Mouse (Mus musculus) neural tube, embryonic 15.5 days (tissue): ENCODE data around the gene Susd4. TPM values are rescaled to one million over a fixed set of nuclear protein-coding genes. Genes with fewer than 3 reads are reported as not detected.
A peak's percentile ranks its signal among the peaks of the same experiment; 100 is the strongest.

Source experiments
- ATAC-seq: fragments of 200-750 bp; cut with Nextera tagmentation; 2 replicates; pipeline ENCODE4 v1.8.0; 2017; ENCODE audit warnings: mild to moderate bottlenecking, moderate TSS enrichment, moderate library complexity; ENCODE audit not compliant: low FRiP score
- H3K27ac ChIP-seq: fragments of 300-500 bp; sonication (generic); replicated peaks from 2 replicates; pipeline ENCODE4 v1.5.1; 2015; ENCODE audit warnings: mild to moderate bottlenecking, inconsistent platforms
- H3K27me3 ChIP-seq: fragments of 300-500 bp; sonication (generic); replicated peaks from 2 replicates; pipeline ENCODE4 v1.6.1; 2015; ENCODE audit warnings: inconsistent platforms
- H3K36me3 ChIP-seq: fragments of 300-500 bp; sonication (generic); 2 replicates; pipeline ENCODE4 v1.6.1; 2015; ENCODE audit warnings: inconsistent platforms
- H3K4me1 ChIP-seq: fragments of 300-500 bp; sonication (generic); 2 replicates; pipeline ENCODE4 v1.6.1; 2015; ENCODE audit warnings: inconsistent platforms
- H3K4me2 ChIP-seq: fragments of 300-500 bp; sonication (generic); 2 replicates; pipeline ENCODE4 v1.6.1; 2015; ENCODE audit warnings: inconsistent platforms, mild to moderate bottlenecking, moderate library complexity
- H3K4me3 ChIP-seq: fragments of 300-500 bp; sonication (generic); replicated peaks from 2 replicates; pipeline ENCODE4 v1.5.1; 2015; ENCODE audit warnings: mild to moderate bottlenecking, inconsistent platforms
- H3K9ac ChIP-seq: fragments of 300-500 bp; sonication (generic); replicated peaks from 2 replicates; pipeline ENCODE4 v1.6.1; 2015; ENCODE audit warnings: mild to moderate bottlenecking, inconsistent platforms
- H3K9me3 ChIP-seq: fragments of 300-500 bp; sonication (generic); replicated peaks from 2 replicates; pipeline ENCODE4 v1.6.1; 2016; ENCODE audit warnings: inconsistent platforms
- WGBS: fragments of 180-500 bp; shearing (Covaris S2); methylation state at CpG from one replicate; pipeline ENCODE4 v1.1.7; 2015; ENCODE audit warnings: mixed read lengths; 5-methylcytosine and 5-hydroxymethylcytosine counted together
- polyA plus RNA-seq: library from polyadenylated mRNA; unstranded; fragments of >200 nt; fragmentation: Nextera tagmentation; extraction: Ambion mirVana; gene quantifications from 2 replicates; pipeline ENCODE4 v1.2.1, GENCODE M21; 2015

The Susd4 gene
- polyA plus RNA-seq, 1 experiment from 2014 or later: 88.9 TPM

DNA sequence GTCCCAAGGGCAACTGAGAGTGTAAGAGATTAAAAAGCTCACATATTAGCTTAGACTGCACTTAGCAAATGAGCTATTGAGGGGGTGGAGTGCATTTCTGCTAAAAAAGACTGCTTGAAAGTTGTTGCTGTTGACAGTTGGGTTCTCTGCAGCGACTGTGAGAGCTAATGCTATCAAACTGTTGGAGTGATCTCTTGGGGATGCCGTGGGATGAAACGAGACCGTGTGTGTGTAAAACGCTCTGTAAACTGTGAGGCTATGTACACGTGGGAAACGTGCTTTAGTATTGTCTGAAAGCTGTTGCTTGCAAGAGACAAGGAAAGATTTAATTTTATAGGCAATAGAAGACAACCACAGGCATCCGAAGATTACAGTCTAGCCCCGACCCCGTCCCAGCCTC is 59.1 kb downstream of the Susd4 start:
- peaks cover 56% of the 10 kb centered on the region for H3K4me1 ChIP-seq
- H3K27ac ChIP-seq: peak overlapping the region; percentile 45; the same call in 1 of the 2 replicates
- no peak overlapping the region for H3K4me2 ChIP-seq
- H3K27me3 ChIP-seq: no peaks in the 10 kb centered on the region
- ATAC-seq: no peak
- 41% methylated on average over 10 of the region's 10 CpGs for WGBS
- no peaks in the 10 kb centered on the region for H3K36me3 ChIP-seq
- no peak overlapping the region for H3K4me3 ChIP-seq
- H3K9me3 ChIP-seq: no peaks in the 10 kb centered on the region
- no peak overlapping the region for H3K9ac ChIP-seq

DNA sequence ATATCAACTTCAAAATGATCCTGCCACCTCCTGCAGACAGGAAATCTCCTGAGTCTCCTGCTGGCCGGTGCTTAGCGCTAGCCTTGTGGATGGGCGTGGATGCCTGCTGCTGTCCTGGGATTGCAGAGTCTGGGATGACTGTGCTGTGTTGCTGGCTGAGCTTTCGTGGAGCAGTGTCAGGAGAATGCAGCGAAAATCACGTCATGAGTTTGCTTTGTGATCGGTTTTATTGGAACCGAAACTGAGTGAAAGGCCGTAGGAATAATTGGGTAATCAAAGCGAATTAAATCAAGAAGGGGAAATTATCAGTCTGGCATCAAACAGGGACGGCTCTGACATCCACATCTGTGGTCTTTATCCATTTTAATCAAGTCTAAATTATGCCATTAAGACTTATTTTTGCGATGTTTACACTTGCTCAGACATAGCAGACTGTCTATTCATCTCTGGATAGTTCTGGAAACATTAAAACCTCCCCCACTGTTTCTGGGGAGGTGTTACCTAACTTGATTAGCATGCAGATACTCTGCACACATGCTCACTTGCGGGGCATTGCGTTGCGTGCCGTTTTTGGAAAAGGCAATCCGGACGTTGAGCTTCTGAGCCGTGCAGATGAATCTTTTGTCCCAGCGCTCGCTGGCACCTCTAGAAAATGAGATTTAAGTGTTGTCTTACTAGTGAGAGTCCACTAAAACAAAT is 60.2 kb downstream of the Susd4 start:
- peaks cover 44% of the 10 kb centered on the region for H3K4me1 ChIP-seq
- WGBS: 22% methylated on average over 21 of the region's 21 CpGs
- H3K9ac ChIP-seq: no peak overlapping the region
- no peaks in the 10 kb centered on the region for H3K9me3 ChIP-seq
- 0 out of 2 replicates have a peak overlapping the region, but pooled peaks have one; percentile 9 for H3K4me3 ChIP-seq
- H3K27me3 ChIP-seq: no peaks in the 10 kb centered on the region
- H3K36me3 ChIP-seq: no peaks in the 10 kb centered on the region
- peak overlapping the region; percentile 72 for H3K27ac ChIP-seq
- peak overlapping the region; percentile 42 for H3K4me2 ChIP-seq
- ATAC-seq: peak; percentile 62

DNA sequence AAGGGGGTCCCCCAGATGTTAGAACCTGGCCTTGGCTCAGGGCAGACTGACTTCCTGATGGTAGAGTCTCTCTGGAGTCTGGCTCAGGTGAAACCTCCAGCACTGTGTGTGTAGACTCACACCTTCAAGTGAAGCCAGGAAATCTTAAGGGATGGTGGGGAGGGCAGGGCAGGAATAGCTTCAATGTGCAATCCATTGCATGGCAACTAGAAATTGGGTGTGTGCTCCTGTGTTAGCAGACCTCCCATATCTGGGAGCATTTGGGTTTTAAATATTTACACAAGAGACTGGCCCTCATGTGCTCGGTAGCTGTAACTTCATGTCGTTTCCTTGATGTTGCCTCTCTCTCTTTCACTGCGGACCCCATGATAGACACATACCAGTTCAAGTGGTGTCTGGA is 62.9 kb downstream of the Susd4 start:
- Histone ChIP-seq H3K9me3 (no peaks in the 10 kb centered on the region), H3K27ac (no peak overlapping the region), H3K4me3 (no peak overlapping the region), H3K4me1 (peaks cover 38% of the 10 kb centered on the region), H3K36me3 (peaks cover 4% of the 10 kb centered on the region; the same call in 1 of the 2 replicates), H3K9ac (no peak overlapping the region), H3K4me2 (no peak overlapping the region), H3K27me3 (no peaks in the 10 kb centered on the region)
- no peak for ATAC-seq
- WGBS: 86% methylated on average over 3 of the region's 3 CpGs

DNA sequence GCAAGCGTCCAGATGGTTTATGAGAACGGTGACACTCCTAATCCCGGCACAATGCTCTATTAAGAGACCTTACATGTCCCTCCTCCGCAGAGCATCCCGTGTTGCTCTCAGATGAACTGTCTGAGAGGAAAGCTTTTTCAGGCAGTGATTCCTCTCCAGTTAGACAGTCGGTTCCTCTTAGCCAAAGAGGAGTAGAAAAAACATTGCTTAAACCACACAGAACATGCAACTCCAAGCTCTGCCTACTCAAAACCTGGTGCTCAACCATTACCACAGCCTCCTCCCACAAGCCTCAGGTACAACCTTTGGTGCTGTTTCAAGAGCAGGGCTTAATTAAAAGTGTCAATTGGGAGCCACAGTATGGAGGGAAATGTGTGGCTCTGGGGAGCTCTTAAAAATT is 74.4 kb downstream of the Susd4 start:
- WGBS: 36% methylated on average over 6 of the region's 6 CpGs
- Histone ChIP-seq H3K9ac (no peak overlapping the region), H3K9me3 (no peaks in the 10 kb centered on the region), H3K36me3 (no peaks in the 10 kb centered on the region), H3K27me3 (no peaks in the 10 kb centered on the region), H3K4me1 (peaks cover 45% of the 10 kb centered on the region), H3K27ac (peak overlapping the region; percentile 60; the same call in 1 of the 2 replicates), H3K4me2 (no peak overlapping the region), H3K4me3 (no peak overlapping the region)
- no peak for ATAC-seq

DNA sequence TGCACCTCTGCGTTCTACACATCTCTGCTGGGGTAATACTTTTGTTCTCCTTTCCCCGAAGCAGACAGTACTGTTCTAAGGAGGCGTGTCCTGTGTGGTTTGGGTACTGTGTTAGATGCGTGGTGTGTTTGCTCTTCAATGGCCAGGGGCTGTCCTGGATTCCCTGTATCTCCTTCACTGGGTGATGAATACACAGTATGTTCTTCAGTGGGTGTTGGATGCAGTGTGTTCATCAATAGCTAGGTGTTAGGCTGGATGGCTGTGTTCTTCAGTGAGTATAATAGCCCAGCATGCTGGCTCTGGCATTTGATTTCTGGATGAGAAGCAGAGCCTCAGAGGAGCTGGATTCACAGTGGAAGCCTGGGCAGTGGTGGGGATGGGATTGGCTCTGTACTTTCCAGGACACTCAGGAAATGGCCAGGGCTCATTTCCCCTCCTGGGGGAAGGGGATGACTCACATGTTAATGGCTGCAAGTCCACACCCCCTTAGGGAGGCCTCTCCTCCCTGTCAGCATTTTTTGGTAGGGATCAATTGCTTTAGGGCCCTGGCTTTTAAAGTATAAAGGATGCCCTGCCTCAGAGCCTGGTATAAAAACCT is 75.8 kb downstream of the Susd4 start:
- Histone ChIP-seq H3K9me3 (no peaks in the 10 kb centered on the region), H3K4me1 (peaks cover 43% of the 10 kb centered on the region), H3K4me3 (no peak overlapping the region), H3K4me2 (no peak overlapping the region), H3K36me3 (no peaks in the 10 kb centered on the region), H3K9ac (0 out of 2 replicates have a peak overlapping the region, but pooled peaks have one; percentile 23), H3K27ac (peak overlapping the region; percentile 74), H3K27me3 (no peaks in the 10 kb centered on the region)
- 59% methylated on average over 4 of the region's 4 CpGs for WGBS
- ATAC-seq: peak; percentile 51

DNA sequence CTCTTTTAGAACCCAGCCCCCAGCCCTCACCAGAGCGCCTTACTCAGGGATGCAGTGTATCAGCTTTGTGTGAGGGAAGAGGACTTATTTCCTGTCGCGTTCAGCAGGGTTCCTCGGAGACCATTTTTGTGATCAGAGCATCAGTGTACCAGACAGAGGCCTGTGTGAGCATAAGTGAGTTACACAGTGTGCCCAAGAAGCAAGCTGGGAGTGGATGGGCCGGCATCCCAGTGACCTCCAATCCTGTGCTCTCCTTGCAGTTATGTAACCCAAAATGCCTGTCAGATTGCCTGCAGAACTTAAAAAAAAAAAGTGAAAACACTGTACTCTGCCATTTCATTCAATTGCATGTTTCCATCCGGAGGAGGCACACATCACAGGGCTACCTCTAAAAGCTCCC is 76.4 kb downstream of the Susd4 start:
- ATAC-seq: peak; percentile 46; the same call in 1 of the 2 replicates

DNA sequence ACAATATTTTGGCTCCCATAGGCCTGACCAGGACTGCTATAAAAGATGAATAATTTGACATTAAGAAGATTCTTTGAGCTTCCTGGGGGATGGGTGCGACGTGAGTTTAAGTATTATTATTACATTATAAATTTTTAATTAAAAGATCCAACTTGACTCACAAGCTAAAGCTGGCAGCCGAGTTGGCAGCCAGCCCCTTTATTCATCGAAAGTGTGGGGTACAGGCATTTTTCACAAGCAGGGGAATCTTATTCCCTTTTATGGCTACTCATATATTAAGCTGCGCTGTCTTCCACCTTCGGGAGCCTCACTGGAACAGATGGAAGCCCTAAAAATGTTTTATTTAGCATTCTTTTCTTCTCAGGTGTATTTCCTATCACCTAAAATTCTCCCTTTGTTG is 76.9 kb downstream of the Susd4 start:
- peak overlapping the region; percentile 45; the same call in 1 of the 2 replicates for H3K27ac ChIP-seq

More for the DNA sequence above, 76.4 kb downstream of the Susd4 start:
- H3K9me3 ChIP-seq: no peaks in the 10 kb centered on the region
- H3K4me1 ChIP-seq: peaks cover 42% of the 10 kb centered on the region
- H3K4me3 ChIP-seq: no peak overlapping the region
- 17% methylated on average over 6 of the region's 6 CpGs for WGBS
- H3K27me3 ChIP-seq: no peaks in the 10 kb centered on the region
- H3K36me3 ChIP-seq: no peaks in the 10 kb centered on the region
- no peak overlapping the region for H3K9ac ChIP-seq
- H3K4me2 ChIP-seq: no peak overlapping the region
- peak overlapping the region; percentile 74 for H3K27ac ChIP-seq

DNA sequence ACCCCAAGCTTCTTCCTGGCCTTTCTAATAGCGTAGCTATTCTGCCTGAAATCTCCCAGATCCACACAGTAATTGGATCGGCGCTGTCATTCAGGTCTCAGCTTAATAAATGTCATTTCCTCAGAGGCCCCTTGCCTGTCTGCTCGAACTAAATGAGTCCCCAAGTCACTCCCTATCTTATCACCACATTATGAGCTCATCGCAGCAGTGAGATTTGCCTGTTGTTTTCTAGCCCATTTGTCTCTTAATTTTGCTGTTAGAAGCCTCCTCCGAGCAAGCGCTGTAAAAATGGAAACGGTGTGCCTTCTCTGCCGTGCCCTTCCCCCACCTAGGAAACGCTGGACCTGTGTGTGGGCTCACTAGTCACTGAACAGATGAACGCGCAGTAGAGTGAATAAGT is 85.9 kb downstream of the Susd4 start:
- peak overlapping the region; percentile 22 for H3K4me2 ChIP-seq
- no peak overlapping the region for H3K4me3 ChIP-seq
- H3K4me1 ChIP-seq: peaks cover 26% of the 10 kb centered on the region
- H3K36me3 ChIP-seq: no peaks in the 10 kb centered on the region
- H3K27me3 ChIP-seq: no peaks in the 10 kb centered on the region
- H3K9me3 ChIP-seq: no peaks in the 10 kb centered on the region
- H3K27ac ChIP-seq: peak overlapping the region; percentile 70
- WGBS: 25% methylated on average over 12 of the region's 12 CpGs
- H3K9ac ChIP-seq: no peak overlapping the region
- peak; percentile 75 for ATAC-seq

More for the DNA sequence above, 76.9 kb downstream of the Susd4 start:
- Histone ChIP-seq H3K4me3 (no peak overlapping the region), H3K36me3 (no peaks in the 10 kb centered on the region), H3K4me2 (no peak overlapping the region), H3K4me1 (peaks cover 42% of the 10 kb centered on the region), H3K9me3 (no peaks in the 10 kb centered on the region), H3K27me3 (no peaks in the 10 kb centered on the region), H3K9ac (no peak overlapping the region)
- no peak for ATAC-seq
- WGBS: 42% methylated on average over 6 of the region's 6 CpGs

DNA sequence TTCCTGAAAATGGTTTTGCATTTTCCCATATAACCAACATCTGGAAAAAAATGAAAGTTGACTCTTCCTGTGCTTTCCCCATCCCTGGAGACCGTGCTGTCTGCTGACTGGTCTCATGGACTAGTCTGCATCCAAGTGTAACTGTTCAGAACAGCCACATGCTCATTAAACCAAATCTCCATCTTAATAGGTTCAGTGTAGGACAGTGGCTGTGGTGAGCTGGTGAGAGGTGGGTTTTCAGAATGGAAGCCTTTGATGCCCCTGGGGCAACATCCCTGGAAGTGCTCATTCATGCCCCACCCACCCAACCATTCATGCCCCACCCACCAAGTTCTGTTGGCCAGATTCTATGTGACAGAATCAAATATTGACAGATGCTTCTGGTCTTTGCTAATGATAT is 86.4 kb downstream of the Susd4 start:
- no peak overlapping the region for H3K4me2 ChIP-seq
- WGBS: 61% methylated on average over 1 of the region's 1 CpGs
- H3K36me3 ChIP-seq: no peaks in the 10 kb centered on the region
- peaks cover 26% of the 10 kb centered on the region for H3K4me1 ChIP-seq
- peak overlapping the region; percentile 70 for H3K27ac ChIP-seq
- no peaks in the 10 kb centered on the region for H3K9me3 ChIP-seq
- H3K27me3 ChIP-seq: no peaks in the 10 kb centered on the region
- ATAC-seq: peak; percentile 26; the same call in 1 of the 2 replicates
- no peak overlapping the region for H3K9ac ChIP-seq
- H3K4me3 ChIP-seq: no peak overlapping the region

DNA sequence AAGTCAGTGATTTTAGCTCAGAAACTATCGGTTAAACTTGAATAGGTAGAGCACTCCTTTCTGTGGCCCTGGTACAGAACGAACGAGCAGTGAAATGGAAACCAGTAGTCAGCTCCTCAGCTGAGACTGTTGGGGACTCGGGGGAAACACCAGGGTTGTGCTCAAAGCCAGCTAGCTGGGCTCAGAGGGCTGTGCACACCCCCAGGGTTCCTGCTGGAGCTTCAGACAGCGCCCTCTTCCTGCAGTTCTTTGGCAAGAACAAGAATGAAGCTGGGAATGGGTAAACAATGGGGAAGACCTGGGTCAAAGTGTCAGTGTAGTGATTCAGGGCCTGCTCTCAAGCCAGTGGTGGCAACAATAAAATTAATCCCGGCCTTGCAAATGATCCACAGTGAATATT is 88.5 kb downstream of the Susd4 start:
- Histone ChIP-seq H3K4me2 (no peak overlapping the region), H3K4me1 (peaks cover 38% of the 10 kb centered on the region), H3K27me3 (no peaks in the 10 kb centered on the region), H3K4me3 (no peak overlapping the region), H3K27ac (peak overlapping the region; percentile 43; the same call in 1 of the 2 replicates), H3K36me3 (no peaks in the 10 kb centered on the region), H3K9me3 (no peaks in the 10 kb centered on the region), H3K9ac (no peak overlapping the region)
- no peak for ATAC-seq
- WGBS: 36% methylated on average over 6 of the region's 6 CpGs

DNA sequence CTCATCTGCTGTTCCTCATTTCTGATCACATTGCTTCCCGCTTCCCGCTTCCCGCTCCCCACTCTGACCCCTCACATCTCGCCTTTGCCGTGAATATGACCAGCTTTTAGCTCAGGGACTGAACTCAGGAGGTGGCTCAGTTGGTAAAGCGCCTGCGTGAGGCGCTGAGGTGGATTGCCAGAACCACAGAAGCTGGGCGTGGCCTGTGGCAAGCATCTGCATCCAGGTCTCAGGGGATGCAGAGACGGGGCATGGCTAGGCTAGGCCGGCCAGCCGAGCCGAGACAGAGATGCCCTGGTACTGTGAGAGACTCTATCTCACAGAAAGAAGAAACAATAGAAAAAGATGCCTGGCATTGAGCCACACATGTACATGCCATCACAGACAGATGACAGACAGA is 93.0 kb downstream of the Susd4 start:
- no peak for ATAC-seq
- H3K36me3 ChIP-seq: no peaks in the 10 kb centered on the region
- H3K9me3 ChIP-seq: no peaks in the 10 kb centered on the region
- no peak overlapping the region for H3K4me2 ChIP-seq
- H3K27me3 ChIP-seq: no peaks in the 10 kb centered on the region
- no peak overlapping the region for H3K4me3 ChIP-seq
- H3K9ac ChIP-seq: no peak overlapping the region
- 61% methylated on average over 13 of the region's 13 CpGs for whole genome bisulfite sequencing
- H3K27ac ChIP-seq: no peak overlapping the region
- peaks cover 40% of the 10 kb centered on the region for H3K4me1 ChIP-seq
